Comparison of ENCODE assay signal across 21 mouse cellular contexts in genomic region chr17:63272914-63273313, GRCm38 (mm10).
DNase-seq lines count a peak whose midpoint lies in the region; ATAC-seq and TF ChIP-seq lines count a peak whose summit lies in the region.
"Had no signal": no experiment of that assay in that cellular context is flagged by ENCODE, and none has a peak within 500 bp of the region (broad histone marks: within the 10 kb centered on the region; RNA-seq: fewer than 3 reads in every experiment).

No protein-coding gene starts in this region.

- no peak overlapping the region for H3K27ac ChIP-seq in hindbrain, embryonic 15.5 days (replicated peaks)
- H3K27ac ChIP-seq in hindbrain, embryonic 11.5 days (ENCODE audit: low read depth, low read length): no peak overlapping the region
- H3K27ac ChIP-seq in kidney, postnatal 0 days: no peak overlapping the region
- H3K27ac ChIP-seq in neural tube, embryonic 14.5 days (ENCODE audit: low read depth, low read length): no peak overlapping the region
- H3K27ac ChIP-seq: embryonic facial prominence, embryonic 13.5 days; forebrain, embryonic 13.5 days; gastrocnemius, adult 2 months; heart, embryonic 13.5 days had no signal

- no peak for TF ChIP-seq POLR2A in brain, embryonic 14.5 days (IDR thresholded peaks at IDR 0.05; ENCODE audit: borderline replicate concordance, extremely low read depth, insufficient read depth, insufficient read length, poor library complexity, severe bottlenecking)

- no peak overlapping the region for H3K4me3 ChIP-seq in hindbrain, embryonic 15.5 days
- H3K4me3 ChIP-seq in hindbrain, embryonic 11.5 days (ENCODE audit: low read depth, low read length): no peak overlapping the region
- no peak overlapping the region for H3K4me3 ChIP-seq in kidney, postnatal 0 days (replicated peaks; ENCODE audit: low read depth, low read length)
- no peak overlapping the region for H3K4me3 ChIP-seq in neural tube, embryonic 14.5 days (ENCODE audit: low read depth, low read length)
- H3K4me3 ChIP-seq: embryonic facial prominence, embryonic 13.5 days; forebrain, embryonic 13.5 days; gastrocnemius, adult 2 months; heart, embryonic 13.5 days had no signal

- no peak overlapping the region for H3K4me2 ChIP-seq in hindbrain, embryonic 15.5 days
- no peak overlapping the region for H3K4me2 ChIP-seq in hindbrain, embryonic 11.5 days (replicated peaks; ENCODE audit: low read depth, low read length)
- H3K4me2 ChIP-seq in kidney, postnatal 0 days (ENCODE audit: low read length): no peak overlapping the region
- no peak overlapping the region for H3K4me2 ChIP-seq in neural tube, embryonic 14.5 days (ENCODE audit: low read depth, low read length)
- H3K4me2 ChIP-seq: embryonic facial prominence, embryonic 13.5 days; forebrain, embryonic 13.5 days; heart, embryonic 13.5 days had no signal

- no peaks in the 10 kb centered on the region for H3K36me3 ChIP-seq in hindbrain, embryonic 15.5 days
- no peaks in the 10 kb centered on the region for H3K36me3 ChIP-seq in hindbrain, embryonic 11.5 days (ENCODE audit: control insufficient read depth, insufficient read depth, low read length)
- H3K36me3 ChIP-seq in kidney, postnatal 0 days (ENCODE audit: insufficient read depth, low read length): no peaks in the 10 kb centered on the region
- H3K36me3 ChIP-seq in neural tube, embryonic 14.5 days (ENCODE audit: control insufficient read depth, insufficient read depth, low read length): no peaks in the 10 kb centered on the region
- H3K36me3 ChIP-seq: embryonic facial prominence, embryonic 13.5 days; heart, embryonic 13.5 days had no signal

- DNase-seq in hindbrain, embryonic 11.5 days (ENCODE audit: low spot score): no peak
- no peak for DNase-seq in kidney, postnatal 0 days (ENCODE audit: low spot score)
- no peak for DNase-seq in kidney, adult 18-20 months
- peak; percentile 48 for DNase-seq in brain, embryonic 14.5 days (ENCODE audit: low read depth)
- no peak for DNase-seq in layer of hippocampus, adult 18-20 months (ENCODE audit: low spot score in 2 of 2)
- DNase-seq: adrenal gland, postnatal 14 days; cerebellum, adult 18-20 months; cerebellum, adult 9-11 months; cerebellum, postnatal 36 days; gastrocnemius, adult 2 months; gastrocnemius, postnatal 36 days; heart, adult 11 months; heart, postnatal 36 days had no signal

- no peaks in the 10 kb centered on the region for H3K27me3 ChIP-seq in hindbrain, embryonic 15.5 days
- no peaks in the 10 kb centered on the region for H3K27me3 ChIP-seq in hindbrain, embryonic 11.5 days (ENCODE audit: control insufficient read depth, insufficient read depth, low read length)
- H3K27me3 ChIP-seq in kidney, postnatal 0 days (ENCODE audit: insufficient read depth, low read length): no peaks in the 10 kb centered on the region
- H3K27me3 ChIP-seq in neural tube, embryonic 14.5 days (ENCODE audit: control insufficient read depth, insufficient read depth, low read length): no peaks in the 10 kb centered on the region
- H3K27me3 ChIP-seq: CH12.LX; embryonic facial prominence, embryonic 13.5 days; heart, embryonic 13.5 days; Patski had no signal

- no peak overlapping the region for H3K9ac ChIP-seq in hindbrain, embryonic 15.5 days
- H3K9ac ChIP-seq in hindbrain, embryonic 11.5 days (ENCODE audit: low read depth, low read length): no peak overlapping the region
- H3K9ac ChIP-seq in kidney, postnatal 0 days (ENCODE audit: low read depth, low read length): no peak overlapping the region
- H3K9ac ChIP-seq in neural tube, embryonic 14.5 days (replicated peaks; ENCODE audit: low read depth, low read length): no peak overlapping the region
- H3K9ac ChIP-seq: embryonic facial prominence, embryonic 13.5 days; forebrain, embryonic 13.5 days; heart, embryonic 13.5 days had no signal

- no peaks in the 10 kb centered on the region for H3K4me1 ChIP-seq in hindbrain, embryonic 15.5 days (replicated peaks)
- H3K4me1 ChIP-seq in hindbrain, embryonic 11.5 days (replicated peaks; ENCODE audit: control insufficient read depth, insufficient read depth, low read length): no peaks in the 10 kb centered on the region
- H3K4me1 ChIP-seq in kidney, postnatal 0 days (replicated peaks; ENCODE audit: insufficient read depth, low read length): no peaks in the 10 kb centered on the region
- no peaks in the 10 kb centered on the region for H3K4me1 ChIP-seq in neural tube, embryonic 14.5 days (ENCODE audit: control insufficient read depth, insufficient read depth, low read length)

- peak; percentile 73; the same call in 1 of the 2 replicates for ATAC-seq in hindbrain, embryonic 15.5 days (ENCODE audit: low FRiP score, low read depth)
- no peak for ATAC-seq in hindbrain, embryonic 11.5 days (ENCODE audit: low FRiP score)
- no peak for ATAC-seq in kidney, postnatal 0 days (replicated peaks; ENCODE audit: low FRiP score, low read depth)
- peak; percentile 85 for ATAC-seq in neural tube, embryonic 14.5 days (ENCODE audit: low read depth)
- ATAC-seq: activated CD4-positive, CD25-positive, alpha-beta regulatory T cell, adult 4 months; forebrain, embryonic 13.5 days; Patski had no signal

- no peaks in the 10 kb centered on the region for H3K9me3 ChIP-seq in hindbrain, embryonic 15.5 days
- no peaks in the 10 kb centered on the region for H3K9me3 ChIP-seq in hindbrain, embryonic 11.5 days (ENCODE audit: control insufficient read depth, low read length)
- H3K9me3 ChIP-seq in kidney, postnatal 0 days (replicated peaks; ENCODE audit: low read length): no peaks in the 10 kb centered on the region
- H3K9me3 ChIP-seq in neural tube, embryonic 14.5 days (ENCODE audit: control insufficient read depth, low read length): no peaks in the 10 kb centered on the region
- H3K9me3 ChIP-seq: embryonic facial prominence, embryonic 13.5 days; forebrain, embryonic 13.5 days; heart, embryonic 13.5 days had no signal

- TF ChIP-seq CTCF in kidney, postnatal 0 days (IDR thresholded peaks at IDR 0.05; ENCODE audit: low read depth): 0 out of 2 replicates have a peak, but pooled peaks have one; percentile 8
- no peak for TF ChIP-seq CTCF in brain, embryonic 14.5 days (IDR thresholded peaks at IDR 0.05; ENCODE audit: borderline replicate concordance, extremely low read depth, insufficient read depth, insufficient read length)

Comparison
In these comparisons a context has a peak if more than half of its experiments do, and no peak if none do; other contexts are left out.
1. ATAC-seq: peak in hindbrain, embryonic 15.5 days (single experiment) and neural tube, embryonic 14.5 days (single experiment); none in hindbrain, embryonic 11.5 days (single experiment) and kidney, postnatal 0 days (single experiment).